Mouse (Mus musculus): ENCODE data around the gene Syt2.

DNA sequence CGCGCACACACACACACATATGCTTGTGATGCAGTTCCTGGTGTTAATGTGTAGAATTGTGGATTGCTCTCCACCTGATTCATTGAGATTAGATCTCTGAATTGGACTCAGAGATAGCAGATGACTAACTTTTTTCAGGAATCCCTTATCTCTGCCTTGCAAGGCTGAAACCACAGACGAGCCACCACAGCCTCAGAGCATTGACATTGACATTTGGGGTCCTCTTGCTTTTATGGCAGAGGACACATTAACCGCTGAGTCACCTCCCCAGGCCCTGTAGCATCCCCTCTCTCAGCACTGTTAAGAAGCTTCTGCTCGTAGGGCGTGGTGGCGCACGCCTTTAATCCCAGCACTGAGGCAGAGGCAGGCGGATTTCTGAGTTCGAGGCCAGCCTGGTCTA is 17.0 kb upstream of the Syt2 start:
- no peak for TF ChIP-seq CTCF (conservative IDR thresholded peaks at IDR 0.05; ENCODE audit: low read length)
- TF ChIP-seq NANOG (IDR thresholded peaks at IDR 0.05; ENCODE audit: borderline replicate concordance, low read length) = no peak
